Mouse (Mus musculus) fibroblast of lung, adult 2 months (primary cell): ENCODE measurements around the gene Tmem132d.
"Not testable (repeated sequence)": the region's sequence is repeated elsewhere in the genome, so short reads cannot be mapped to it uniquely, and the experiment has no call there.

Source experiments
- DNase-seq: peaks from one replicate; pipeline ENCODE4 v3.0.0-alpha.2; 2011; ENCODE audit warnings: low read depth

Tmem132d gene

DNA sequence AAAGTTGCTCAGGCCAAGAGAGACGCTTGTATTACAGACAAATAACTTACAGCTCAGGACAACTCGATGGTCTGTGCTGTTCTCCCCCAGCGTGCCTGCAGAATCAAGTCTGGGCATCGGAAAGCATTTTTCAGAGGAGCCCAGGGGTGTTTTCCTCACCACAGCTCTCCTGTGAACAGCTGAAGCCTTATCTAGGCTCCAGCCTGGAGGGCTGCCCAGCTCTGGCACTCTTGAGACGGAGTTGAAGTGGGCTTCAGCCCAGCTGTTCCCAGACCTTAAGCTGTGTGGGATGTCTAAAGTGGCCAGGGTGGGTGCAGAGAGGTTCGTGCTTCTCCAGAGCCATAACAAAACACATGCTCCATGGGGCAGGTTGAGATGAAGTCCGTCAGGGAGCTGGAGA lies 657.1 kb downstream of the Tmem132d start:
- DNase-seq, result no peak

DNA sequence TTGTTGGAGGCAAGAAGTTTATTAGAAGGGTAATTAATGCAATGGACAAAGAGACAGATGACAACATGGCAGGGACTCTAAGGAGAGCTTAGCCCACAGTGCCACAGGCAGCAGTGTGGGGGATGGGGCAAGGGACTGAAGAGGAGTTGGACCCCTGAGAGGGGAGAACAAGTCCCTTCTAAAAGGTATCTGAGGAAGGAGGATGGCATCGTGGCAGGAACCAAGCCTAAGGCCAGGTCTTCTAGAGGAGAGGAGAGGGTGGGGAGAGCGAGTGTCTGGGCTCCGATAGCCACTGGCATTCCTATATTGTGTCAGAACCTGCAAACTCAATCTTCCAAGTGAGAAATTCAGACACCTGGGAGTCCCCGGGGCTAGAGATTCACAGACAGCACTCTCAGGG lies 674.3 kb downstream of the Tmem132d start:
- DNase-seq, result no peak

DNA sequence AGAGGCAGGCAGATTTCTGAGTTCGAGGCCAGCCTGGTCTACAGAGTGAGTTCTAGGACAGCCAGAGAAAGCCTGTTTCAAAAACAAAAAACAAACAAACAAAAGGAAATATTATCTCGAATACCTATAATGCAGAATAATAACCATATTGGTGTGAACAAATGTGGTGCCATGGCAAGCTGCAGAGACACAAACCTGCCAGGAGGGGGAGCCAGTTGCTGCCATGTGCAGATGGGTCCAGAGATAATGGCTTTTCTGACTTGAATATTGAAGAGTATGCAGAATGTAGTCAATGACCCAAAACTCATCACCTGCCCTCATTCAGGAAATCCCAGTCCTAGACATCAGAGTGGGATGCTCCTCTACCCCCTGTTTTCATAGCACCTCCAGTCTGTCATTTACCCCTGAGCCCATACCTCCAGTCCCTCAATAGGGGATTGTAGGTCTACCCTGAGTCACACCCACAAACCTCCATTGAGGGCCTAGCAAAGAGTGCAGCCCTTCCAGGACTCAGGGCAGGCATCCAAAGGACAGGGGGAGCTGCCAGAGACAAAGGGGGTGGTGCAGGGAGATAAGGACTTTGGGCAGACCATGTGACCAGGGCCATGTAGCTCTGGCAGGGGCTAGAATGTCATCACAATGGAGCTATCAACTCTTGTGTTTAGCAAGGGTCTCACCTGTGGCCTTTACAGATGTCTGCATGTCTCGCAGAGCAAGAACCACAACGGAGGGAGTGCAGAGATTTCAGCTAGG lies 676.0 kb downstream of the Tmem132d start:
- DNase-seq, result no peak

DNA sequence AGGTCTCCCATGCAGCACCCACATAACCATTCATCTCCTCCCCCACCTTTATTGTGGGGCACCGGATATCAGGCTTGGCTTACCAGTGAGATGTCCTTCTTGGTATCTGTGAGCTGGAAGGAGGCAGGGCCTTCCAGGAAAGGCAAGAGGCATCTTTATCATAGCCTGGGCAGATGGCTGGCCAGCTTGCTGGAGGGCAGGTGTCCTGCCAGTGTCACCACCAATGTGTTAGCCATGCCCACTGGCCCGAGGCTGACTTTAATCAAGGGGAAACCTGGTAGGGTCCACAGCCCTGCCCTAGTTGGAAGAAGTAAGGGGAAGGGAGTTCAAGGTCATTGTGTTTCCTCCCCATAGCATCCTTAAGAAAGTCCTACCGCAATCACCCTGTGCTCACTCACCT lies 676.9 kb downstream of the Tmem132d start:
- DNase-seq, result no peak

DNA sequence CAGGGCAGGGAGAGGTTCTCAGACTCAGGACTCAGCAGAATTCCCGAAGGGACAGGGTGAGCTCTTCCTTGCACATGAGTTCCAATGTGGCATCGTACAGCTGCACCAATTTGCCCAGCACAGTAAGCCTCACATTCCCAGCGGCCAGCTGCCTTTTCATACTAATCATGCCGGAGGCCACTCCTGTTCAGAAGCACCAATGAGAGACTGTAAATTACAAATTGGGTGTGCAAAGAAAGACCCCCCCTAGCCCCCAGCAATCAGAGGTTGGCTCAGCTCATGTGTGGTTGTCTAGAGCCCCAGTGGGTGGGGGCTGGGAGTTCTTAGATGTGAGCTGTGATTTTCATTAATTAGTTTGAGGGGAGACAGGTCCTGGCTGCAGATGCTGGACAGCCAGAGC lies 677.3 kb downstream of the Tmem132d start:
- DNase-seq, result no peak

DNA sequence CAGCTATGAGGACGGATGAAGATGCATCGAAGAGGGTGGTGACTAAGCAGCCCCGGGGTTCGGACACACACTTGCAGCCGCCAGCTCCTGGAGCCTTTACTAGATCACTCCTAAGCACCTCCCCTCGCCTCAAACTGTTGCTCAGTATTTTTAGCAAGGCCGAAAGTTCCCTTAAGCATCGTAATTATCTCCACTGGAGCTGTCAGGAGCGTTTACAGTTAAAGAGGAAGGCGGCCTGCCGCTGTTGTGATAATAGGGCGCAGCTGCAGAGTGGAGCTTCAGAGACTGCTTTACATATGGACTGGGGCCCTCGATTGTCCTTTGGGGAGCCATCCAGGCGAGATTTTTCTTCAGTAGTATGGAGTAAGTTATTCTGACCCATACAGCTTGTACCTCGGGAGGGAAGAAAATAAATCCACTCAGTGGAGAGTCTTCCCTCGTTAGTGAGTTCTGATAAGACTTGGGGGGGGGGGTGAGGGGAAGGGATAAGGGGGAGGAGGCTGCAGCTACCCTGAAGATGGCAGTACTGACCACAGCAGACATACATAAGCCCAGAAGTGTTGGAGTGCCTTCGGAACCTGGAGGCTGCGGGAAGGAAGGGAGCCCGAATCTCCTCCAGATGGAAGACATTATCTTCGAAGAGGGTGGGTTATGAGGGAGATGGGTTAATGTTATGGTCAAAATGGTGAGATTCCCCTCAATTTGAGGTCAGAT lies 681.5 kb downstream of the Tmem132d start:
- no peak for DNase-seq

DNA sequence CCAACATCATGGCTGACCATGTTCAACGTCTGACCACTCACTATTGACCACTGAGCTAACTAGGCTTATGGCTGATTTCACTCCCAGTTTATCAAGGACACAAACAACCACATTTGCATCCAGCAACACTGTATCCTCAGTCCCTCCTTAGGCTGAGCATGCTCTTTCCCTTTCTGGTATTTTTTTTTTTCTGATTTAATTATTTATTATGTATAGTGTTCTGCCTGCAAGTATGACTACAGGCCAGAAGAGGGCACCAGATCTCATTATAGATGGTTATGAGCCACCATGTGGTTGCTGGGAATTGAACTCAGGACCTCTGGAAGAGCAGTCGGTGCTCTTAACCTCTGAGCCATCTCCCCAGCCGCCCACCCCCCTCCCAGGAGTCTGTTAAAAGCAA lies 683.3 kb downstream of the Tmem132d start:
- DNase-seq, result not testable (repeated sequence)

DNA sequence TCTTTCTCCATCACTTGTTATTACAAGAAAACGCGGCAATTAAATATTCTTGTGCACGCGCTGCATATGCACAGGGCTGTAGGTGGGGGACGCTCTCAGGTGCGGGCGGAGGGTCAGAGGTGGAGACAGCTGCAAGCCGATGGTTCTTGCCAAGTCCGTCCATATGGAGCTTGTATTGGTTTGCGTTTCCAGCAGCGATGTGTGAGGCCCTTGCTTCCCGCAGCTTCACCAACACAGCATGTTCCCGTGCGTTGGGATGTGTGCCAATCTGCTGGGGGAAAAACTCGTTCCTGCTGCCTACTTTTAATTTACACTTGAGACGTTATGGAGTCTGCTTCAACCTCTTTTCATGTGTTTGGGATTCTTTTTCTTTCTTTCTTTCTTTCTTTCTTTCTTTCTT lies 691.5 kb downstream of the Tmem132d start:
- DNase-seq, result no peak
